Mouse (Mus musculus) frontal cortex, adult (tissue): ENCODE data around the gene St6gal1.
"Not testable (repeated sequence)": the region's sequence is repeated elsewhere in the genome, so short reads cannot be mapped to it uniquely, and the experiment has no call there.

ENCODE experiments used
- ATAC-seq: cut with Nextera tagmentation; 2 replicates; pipeline ENCODE4 v1.9.2; 2017; ENCODE audit warnings: mild to moderate bottlenecking, moderate library complexity, mixed read lengths; ENCODE audit not compliant: low TSS enrichment

Gene St6gal1

DNA sequence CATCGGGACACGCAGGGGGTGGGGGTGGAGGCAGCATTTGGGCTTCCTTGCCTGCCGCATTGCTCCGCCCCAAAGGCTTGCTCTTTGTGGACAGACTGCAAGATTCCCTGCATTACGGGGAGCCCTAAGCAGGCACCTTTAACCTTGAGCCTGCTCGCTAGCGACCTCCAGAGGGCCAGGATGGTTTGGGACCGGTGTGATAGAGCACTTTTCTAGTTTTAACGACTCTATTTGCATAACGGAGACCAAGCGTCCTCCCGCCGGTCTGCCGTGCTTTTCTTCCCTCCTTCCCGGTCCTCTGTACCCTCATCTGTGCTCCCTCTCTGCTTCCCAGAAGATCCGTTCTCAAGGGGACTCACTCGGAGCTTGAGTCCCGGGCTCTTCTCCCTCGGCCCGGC is at the start of gene St6gal1:
Gene St6gal1, plus strand, starts transcription at position 70 of the 398 bp plus-strand sequence.
- ATAC-seq: peak; percentile 25

DNA sequence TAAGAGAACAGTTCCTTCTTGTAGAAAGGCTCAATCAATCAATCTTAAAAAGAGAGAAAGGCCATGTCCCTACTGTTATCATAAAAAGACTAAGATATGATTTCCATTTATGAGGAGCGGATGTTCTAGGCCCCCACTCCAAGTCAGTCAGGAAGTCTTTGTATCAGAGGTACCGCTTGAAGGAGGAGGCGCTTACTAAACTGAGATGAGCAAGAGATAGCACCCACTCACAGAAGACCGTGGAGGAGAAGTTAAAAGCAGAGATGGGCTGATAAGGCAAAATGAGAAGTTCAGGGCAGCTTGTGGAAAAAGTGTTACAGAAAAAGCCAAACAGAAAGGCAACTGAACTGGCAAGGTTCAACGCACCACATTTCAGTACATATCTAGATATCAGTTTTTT is 49.7 kb upstream of the St6gal1 start:
- no peak for ATAC-seq

DNA sequence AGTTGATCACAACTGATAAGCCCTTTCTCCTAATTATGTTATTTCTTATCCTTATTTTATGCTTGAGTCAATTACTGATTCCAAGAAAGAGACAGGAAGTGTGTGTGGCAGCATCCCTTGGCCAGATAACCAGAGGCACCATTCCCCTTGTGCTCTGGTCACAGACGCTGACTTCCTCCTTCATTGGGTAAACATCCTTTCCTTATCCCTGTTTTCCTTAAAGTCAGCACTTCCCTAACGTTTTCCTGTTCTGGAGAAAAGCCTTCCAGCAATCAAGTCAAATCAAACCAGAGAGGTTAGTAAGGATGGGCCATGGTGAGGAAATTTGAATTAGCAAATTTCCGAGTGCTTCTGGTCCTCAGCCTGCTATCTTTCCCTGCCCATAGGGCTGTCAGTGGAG is 48.6 kb upstream of the St6gal1 start:
- ATAC-seq: no peak

DNA sequence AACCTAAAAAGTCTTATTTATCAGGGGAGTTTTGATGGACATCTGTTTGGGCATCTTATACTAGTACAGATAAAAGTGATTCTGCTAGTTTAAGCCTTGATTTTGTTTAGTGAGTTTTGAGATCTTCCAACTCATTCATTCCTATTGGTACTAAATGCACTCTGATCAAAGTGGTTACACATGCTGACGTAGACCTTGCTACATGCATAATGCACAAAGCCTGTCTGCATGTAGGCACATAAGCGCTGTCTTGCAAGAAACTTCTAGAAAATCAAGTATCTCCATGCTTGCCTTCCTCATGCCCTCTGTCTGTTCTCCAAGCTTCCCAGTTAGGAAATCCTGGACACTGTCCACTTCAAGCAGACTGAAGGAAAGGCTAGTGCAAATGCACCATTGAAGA is 46.7 kb upstream of the St6gal1 start:
- ATAC-seq: no peak

DNA sequence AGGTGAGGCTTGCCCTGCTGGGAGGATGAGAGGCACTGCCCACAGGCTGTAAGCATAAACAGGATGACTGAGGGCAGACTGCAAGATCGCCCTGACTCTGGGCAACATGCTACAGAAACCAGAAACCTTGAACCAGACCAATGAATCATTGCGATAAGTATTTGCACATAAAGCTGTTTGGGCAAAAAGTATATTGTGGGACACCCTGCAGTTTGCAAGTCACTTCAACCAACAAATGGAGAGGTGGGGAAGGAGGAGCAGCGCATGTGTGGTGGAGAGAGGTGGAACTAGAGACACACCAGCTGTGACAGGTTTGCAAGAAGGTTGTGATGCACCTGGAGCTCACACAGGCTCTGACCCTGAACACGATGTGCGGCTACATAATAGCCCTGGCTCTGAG is 45.7 kb upstream of the St6gal1 start:
- no peak for ATAC-seq

DNA sequence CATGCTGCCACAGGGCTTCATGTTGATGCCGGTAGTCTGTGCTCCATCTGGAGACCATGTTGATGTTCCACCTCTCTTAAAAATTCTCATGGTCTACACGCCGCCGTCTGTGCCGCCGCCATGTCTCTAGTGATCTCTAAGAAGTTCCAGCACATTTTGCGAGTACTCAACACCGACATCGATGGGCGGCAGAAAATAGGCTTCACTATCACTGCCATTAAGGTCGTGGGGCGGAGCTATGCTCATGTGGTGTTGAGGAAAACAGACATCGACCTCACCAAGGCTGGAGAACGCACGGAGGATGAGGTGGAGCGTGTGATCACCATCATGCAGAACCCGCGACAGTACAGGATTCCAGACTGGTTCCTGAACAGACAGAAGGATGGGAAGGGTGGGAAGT is 45.1 kb upstream of the St6gal1 start:
- ATAC-seq: not testable (repeated sequence)

DNA sequence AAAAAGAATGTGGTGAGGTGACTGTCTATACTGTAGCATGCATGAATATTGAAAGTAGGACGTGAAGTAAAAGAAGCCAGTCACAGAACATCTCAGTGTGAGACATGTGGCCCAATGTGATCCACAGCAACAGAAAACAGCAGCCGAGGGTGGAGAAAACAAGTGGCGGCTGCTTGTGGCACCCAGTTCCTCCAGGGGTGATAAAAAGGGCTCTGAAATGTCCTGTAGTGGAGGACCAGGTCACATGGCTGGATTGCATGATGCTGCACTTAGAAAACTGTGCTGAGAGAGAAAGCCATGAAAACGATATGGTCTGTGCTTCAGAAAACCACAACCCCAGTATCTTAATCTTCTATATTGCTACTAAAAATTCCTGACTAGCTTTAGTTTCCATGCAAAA is 43.5 kb upstream of the St6gal1 start:
- no peak for ATAC-seq

DNA sequence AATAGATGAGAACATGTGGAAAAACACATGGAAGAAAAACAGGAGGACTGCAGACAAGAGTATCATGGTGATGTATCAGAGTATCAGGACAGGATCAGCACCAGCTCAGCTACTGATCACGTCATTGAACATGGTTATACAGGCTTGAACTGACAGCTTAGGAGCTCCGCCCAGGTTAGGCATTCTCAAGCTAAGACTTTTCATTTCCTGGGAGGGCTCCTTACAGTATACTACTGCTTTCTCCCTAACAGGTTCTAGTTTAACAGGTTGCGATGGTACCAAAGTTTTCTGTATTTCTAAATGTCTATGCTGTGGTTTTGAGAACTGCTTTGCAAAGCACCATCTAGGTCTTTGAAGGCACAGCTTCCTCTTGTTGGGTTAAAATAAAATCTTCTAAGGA is 43.1 kb upstream of the St6gal1 start:
- ATAC-seq: no peak

DNA sequence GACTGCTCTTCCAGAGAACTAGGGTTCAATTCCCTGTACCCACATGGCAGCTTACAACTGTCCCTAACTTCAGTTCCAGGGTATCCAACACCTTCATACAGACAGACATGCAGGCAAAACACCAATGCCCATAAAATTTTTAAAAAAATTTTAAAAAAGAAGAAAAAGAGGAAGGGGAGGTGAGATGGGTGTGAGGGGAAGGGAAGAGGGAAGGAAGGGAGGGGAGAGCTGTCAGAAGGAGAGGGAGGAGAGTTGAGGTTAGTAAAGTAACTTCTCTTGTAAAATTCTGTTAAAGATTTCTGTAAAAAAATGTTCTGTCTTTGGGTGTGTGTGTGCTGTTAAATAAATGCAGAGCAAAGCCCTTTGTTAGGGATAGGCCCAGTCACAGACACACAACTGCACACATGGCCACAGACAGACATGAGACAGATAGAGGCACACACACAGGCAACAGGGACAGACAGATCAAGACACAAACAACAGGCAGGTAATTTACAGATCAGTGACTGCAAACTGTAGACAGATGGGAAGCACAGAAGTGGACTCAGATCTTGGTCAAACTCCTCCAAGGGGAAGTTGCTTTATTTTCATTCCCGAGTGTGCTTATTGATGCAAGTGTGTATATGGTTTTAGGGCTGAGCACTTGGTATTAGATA is 42.5 kb upstream of the St6gal1 start:
- no peak for ATAC-seq

DNA sequence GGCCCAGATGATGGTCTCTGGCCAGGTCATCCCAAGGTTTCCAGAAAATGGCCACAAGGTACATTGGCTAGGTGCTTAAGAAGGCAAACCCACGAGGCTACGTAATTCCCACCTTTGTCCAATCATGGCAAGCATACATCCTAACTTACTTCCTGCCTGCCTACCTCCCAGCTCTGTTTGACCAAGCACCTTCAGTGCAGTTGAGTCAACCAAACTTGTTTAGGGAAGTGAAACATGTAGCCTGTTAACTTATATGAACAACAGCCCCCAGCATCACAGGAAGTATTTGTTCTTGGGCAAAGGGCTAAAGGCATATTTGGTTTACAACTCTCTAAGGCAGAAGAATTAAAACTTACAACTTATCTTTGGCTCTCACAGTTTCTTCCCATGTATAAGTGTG is 38.7 kb upstream of the St6gal1 start:
- ATAC-seq: no peak

DNA sequence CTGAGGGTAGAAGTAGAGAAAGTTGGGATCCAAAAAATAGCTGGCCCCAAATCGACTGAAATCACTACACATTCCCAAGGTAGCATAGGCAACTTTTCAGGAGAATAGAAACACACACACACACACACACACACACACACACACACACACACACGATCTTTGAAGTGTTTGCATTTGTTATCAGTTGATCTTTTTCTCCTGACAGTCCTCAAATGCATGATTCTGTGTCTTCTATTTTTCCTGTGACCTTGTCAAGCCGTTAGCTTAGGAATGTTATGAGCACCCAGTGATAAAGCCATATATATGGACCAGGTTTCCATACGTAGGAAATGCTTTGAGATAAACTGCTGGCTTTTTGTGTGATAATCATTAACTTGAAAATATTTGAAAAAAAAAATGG is 38.1 kb upstream of the St6gal1 start:
- ATAC-seq: no peak

DNA sequence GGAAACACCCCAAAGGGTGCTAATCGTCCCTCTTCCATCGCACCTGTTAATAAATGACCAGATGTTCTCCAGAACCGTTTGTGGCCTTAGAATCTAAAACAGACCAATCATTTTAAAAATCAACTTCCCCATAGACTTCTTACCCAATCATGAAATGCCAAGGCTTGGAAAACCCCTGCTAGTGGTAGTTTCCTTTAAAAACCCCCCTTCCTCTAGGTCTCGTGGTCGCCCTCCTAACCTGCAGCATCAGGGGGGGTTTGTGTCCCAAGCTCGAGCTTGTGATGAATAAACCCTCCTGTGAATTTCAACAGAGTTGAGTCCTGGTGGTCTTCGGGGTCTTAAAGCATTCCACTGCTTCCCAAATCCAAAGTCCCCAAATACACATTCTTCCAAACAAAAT is 36.6 kb upstream of the St6gal1 start:
- ATAC-seq: no peak

DNA sequence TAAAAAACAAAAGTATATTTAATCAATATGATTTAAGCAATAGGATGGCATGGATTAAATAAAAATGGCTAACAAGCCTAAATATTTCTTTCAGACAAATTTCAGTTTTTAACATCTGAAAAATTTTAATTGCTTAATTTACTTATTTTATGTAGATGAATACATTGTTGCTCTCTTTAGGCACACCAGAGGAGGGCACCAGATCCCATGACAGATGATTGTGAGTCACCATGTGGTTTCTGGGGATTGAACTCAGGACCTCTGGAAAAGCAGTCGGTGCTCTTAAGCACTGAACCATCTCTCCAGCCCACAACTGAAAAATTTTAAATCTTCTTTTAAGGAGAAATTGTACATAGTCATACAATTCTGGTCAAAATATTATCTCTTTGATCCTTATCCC is 34.9 kb upstream of the St6gal1 start:
- ATAC-seq: no peak

DNA sequence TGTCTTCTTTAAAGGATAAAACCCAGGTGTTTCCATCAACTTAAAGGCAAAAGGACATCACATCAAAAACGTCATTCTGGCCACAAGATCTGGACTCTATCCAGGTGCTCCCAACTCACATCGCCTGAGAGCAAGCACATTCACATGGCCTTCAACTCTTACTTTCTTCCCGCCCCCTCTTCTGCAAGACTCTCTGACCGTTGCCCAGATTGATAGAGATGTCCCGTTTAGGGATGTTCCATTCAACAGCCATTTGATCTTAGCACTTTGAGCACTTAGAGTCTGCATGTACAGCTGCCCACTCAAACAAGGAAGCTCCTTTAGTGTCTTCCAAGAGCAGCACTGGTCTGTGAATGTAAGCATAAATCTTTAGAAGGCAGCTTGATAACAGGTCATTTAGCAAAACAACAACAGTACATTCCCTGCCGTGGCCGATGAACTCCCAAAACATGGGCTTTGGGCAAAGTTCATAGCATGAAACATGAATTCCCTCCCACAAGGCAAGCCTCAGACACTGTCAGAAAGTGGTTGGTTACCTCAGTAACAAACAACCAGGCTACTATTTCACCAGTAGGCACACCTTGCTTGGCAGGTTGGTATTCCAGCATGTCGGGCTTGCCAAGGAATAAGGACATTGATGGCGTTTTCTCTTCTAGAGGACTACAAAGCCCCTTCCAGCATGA is 32.8 kb upstream of the St6gal1 start:
- no peak for ATAC-seq

DNA sequence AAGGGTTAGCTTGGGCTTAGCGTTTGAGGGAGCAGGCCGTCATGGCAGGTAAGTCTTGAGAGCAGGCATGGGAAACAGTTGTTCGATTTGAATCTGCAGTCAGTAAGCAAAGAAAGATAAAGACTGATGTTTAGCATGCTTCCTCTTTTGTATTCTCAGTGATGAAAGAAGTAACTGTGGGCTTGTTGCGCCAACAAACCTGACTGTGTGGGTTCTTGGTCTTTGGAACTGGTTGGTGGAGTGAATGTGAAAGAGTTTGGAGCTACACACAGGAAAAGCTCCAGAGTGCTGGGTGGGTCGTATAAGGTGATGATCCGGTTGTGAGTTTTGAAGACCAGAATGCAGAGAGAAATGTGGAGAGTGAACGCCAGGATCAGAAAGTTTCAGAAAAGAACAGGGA is 28.9 kb upstream of the St6gal1 start:
- no peak for ATAC-seq

DNA sequence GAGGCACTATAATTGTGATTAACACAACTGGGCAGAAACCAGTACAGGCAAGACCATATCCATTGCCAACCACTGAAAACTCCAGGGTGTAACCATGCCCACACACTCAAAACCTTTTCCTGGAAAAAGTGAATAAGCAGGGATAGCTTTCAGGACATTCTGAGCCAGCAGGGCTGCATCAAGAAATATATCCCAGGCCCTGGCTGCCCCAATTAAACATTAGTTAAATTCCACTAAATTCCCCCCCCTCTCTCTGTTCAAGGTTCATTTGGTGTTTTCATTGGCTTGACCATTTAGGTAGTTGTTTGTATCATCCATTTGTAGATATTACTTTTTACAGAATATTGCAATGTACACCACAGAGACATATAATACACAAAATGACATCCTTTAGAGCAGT is 28.2 kb upstream of the St6gal1 start:
- ATAC-seq: no peak

DNA sequence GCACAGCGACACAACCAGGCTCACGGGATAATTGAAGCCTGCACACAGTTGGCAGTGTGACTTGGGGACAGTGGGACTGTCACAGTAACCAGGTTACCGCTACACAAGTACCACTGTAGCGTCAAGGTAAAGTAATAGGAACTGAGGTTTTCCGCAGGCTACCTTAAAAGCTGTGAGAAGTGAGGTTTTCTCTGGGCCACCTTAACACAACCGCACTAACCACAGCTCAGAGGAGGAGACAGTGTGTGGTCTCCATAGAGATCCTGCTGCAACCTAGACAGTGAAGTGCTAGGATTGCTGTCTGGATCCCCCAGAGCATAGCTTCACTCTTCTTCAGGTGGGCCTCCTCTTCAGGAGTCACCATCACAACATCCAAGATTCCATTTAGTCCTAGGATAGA is 27.7 kb upstream of the St6gal1 start:
- no peak for ATAC-seq

DNA sequence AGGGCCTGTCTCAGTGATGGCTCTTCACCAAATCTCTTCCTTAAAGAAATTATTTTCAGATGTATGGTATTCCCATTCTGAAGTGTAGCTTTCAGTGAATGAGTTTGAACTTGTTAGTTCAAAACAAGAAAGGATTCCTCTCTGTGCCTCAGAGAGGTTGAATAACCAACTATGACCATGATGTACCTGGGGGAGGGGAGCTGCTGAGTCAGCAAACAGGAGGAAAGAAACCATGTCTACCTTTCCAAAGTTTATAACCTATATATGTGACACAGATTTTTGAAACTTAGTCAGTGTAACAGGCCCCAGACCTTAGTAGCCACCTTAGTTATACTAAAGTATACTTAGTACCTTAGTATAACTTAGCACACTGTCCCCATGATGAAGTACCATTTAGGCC is 23.0 kb upstream of the St6gal1 start:
- no peak for ATAC-seq

DNA sequence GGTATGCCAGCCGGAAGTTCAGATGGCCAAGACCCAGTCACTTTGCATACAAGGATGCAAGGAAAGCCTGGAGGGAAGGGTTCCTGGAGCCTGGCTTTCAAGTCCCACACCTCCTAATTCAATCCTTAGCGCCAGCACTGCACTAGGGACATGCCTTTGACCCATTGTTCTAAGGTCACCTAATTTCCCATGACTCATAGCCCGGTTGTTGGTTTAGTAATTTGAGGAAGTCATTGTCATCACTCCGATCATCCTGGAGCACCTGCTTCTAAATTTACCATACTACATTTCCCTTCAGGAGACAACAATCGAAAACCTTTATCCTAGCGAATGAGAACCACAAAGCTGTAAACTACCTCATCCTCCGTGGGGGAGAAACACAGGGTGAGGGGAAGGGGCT is 10.2 kb upstream of the St6gal1 start:
- ATAC-seq: no peak

DNA sequence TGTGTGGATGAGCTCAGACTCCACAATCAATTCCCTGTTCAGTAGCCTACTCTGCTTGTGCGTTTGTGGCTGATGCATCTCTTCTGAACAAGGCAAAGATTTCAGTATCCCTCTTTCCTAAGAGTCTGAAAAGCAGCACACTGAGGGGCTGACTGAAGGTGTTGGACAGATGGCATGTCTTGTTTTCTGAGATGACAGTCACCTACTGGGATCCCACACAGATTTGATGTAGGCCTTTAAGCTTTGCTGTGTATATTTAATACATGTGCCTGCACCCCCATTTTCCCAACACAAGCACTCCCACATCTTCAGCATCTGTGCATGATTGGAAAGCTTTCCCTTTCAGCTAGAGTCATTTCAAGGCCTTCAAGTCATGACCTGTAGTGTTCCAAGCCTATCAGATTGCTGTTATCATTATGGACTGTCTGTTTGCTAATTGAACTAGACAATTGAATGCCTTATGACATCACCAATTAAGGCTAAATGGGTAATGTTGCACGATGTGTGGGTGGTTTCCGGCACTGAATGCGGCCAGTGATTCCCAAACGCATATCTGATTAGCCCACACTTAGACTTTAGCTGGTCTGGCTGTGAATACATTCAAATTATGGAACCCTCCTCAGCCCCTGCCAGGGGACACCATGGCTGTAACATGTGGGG is 9.2 kb upstream of the St6gal1 start:
- ATAC-seq: peak; percentile 50; the same call in 1 of the 2 replicates

DNA sequence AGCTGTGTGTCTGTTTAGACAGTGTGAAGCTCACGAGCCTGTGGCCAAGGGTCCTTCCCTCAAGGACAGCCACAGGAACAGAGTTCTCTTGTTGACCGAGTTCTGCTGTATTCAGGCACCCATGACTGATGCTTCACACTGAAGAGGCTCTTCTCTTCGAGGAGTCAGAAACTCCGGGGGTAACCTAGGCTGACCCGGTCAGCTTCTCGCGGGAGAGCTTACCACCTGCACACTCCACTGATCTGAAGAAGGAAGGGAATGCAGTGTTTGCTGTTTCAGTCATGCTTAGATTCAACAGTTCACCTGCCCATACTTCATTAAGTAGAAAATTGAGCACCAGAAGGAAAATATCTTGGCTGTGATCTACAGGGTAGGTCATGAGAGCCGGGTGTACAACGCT is 8.2 kb upstream of the St6gal1 start:
- ATAC-seq: no peak

DNA sequence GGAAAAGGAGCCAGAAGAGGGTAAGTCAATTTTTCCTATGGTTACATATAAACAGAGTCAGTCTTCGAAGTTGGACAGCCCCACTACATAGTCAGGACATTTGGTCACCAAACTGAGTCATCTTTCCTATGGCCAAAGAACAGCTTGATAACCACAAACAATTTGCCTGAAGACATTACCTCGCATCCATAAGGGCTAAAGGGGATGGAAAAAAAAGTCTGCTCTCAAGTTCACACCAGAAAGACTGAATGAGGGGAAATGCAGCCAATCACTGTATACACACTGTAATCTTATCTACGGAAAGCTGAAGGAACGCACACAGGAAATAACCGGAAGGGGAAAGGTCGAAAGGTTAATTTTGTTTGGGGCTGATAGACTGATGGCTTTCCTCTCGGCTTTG is 6.2 kb upstream of the St6gal1 start:
- no peak for ATAC-seq

DNA sequence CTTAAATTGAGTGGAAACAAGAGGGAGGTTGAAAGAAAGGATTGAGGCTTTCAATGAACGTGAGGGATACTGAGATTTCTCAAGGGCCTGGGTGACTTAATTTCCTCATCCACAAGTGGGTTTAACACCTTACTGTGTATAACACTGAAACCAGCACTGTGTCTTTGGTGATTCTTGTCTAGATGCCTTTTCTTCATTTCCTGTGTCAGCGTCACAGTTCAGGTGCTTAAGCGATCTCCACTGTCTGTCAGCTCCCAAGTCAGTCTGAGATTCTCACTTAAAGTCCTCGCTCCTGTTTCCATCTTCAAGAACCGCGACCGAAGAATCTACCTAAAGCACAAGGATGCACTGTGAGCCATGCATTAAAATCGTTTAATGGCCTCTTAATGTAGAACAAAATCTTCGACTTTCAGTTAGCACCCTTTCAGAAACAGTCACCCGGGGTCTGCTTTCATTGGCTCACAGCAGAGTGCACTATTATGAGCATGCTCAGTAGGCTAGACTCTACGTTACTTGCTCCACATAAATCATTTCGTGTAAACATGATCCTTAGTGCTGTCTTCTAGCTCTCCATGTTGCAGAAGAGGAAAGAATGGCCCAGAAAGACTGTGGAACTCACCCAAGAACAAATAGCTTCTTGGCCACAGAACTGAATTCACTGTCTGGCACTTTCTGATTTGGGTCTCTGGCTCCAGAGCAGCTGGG is 1.2 kb upstream of the St6gal1 start:
- peak; percentile 35 for ATAC-seq
